Mouse (Mus musculus): ENCODE results near the gene D5Ertd579e. TPM values are rescaled to one million over a fixed set of nuclear protein-coding genes. Genes with fewer than 3 reads are reported as not detected.

The D5Ertd579e gene
- polyA plus RNA-seq, 1 experiment from 2014 or later = 33.2 TPM

- Histone ChIP-seq H3K4me1 (ENCODE audit: control insufficient read depth in 2 of 2, insufficient read depth in 2 of 2, low read length in 2 of 2) (peaks cover 18 to 35% of the 10 kb centered on the region in 2 experiments), H3K4me3 (ENCODE audit: control insufficient read depth in 1 of 2, insufficient read depth in 1 of 2, low read depth in 1 of 2, low read length in 2 of 2) (no peak overlapping the region), H3K9ac (ENCODE audit: low read length) (no peak overlapping the region), H3K27ac (replicated peaks in 1 of 2; ENCODE audit: control insufficient read depth in 1 of 2, insufficient read depth in 1 of 2, low read depth in 2 of 2, low read length in 2 of 2) (no peak overlapping the region), H3K9me3 (ENCODE audit: control insufficient read depth, low read length) (no peaks in the 10 kb centered on the region), H3K4me2 (ENCODE audit: low read length) (no peak overlapping the region), H3K27me3 (ENCODE audit: control insufficient read depth, insufficient read depth, low read length) (no peaks in the 10 kb centered on the region), H3K36me3 (ENCODE audit: control insufficient read depth, insufficient read depth, low read length) (no peaks in the 10 kb centered on the region)
- ATAC-seq (ENCODE audit: insufficient number of reproducible peaks, insufficient read depth, low FRiP score, low read depth) = no peak
- WGBS = 70% methylated on average over 6 of the region's 6 CpGs
These were observed 136.2 kb downstream of the D5Ertd579e start for GRCm38 (mm10) chr5:36559510-36560235.

- H3K4me3 ChIP-seq (ENCODE audit: control insufficient read depth in 1 of 2, insufficient read depth in 1 of 2, low read depth in 1 of 2, low read length in 2 of 2) = no peak overlapping the region
- no peaks in the 10 kb centered on the region for H3K27me3 ChIP-seq (ENCODE audit: control insufficient read depth, insufficient read depth, low read length)
- H3K27ac ChIP-seq (replicated peaks in 1 of 2; ENCODE audit: control insufficient read depth in 1 of 2, insufficient read depth in 1 of 2, low read depth in 2 of 2, low read length in 2 of 2) = no peak overlapping the region
- peaks cover 22 to 41% of the 10 kb centered on the region in 2 experiments for H3K4me1 ChIP-seq (ENCODE audit: control insufficient read depth in 2 of 2, insufficient read depth in 2 of 2, low read length in 2 of 2)
- 84% methylated on average over 5 of the region's 5 CpGs for WGBS
- H3K9me3 ChIP-seq (ENCODE audit: control insufficient read depth, low read length) = no peaks in the 10 kb centered on the region
- ATAC-seq (ENCODE audit: insufficient number of reproducible peaks, insufficient read depth, low FRiP score, low read depth) = no peak
- H3K4me2 ChIP-seq (ENCODE audit: low read length) = no peak overlapping the region
- H3K9ac ChIP-seq (ENCODE audit: low read length) = no peak overlapping the region
- no peaks in the 10 kb centered on the region for H3K36me3 ChIP-seq (ENCODE audit: control insufficient read depth, insufficient read depth, low read length)
These were observed 136.7 kb downstream of the D5Ertd579e start for GRCm38 (mm10) chr5:36559106-36559505.

- Histone ChIP-seq H3K9me3 (ENCODE audit: control insufficient read depth, low read length) (no peaks in the 10 kb centered on the region), H3K9ac (ENCODE audit: low read length) (no peak overlapping the region), H3K27ac (replicated peaks in 1 of 2; ENCODE audit: control insufficient read depth in 1 of 2, insufficient read depth in 1 of 2, low read depth in 2 of 2, low read length in 2 of 2) (no peak overlapping the region), H3K4me1 (ENCODE audit: control insufficient read depth in 2 of 2, insufficient read depth in 2 of 2, low read length in 2 of 2) (peaks cover 25 to 46% of the 10 kb centered on the region in 2 experiments), H3K4me3 (ENCODE audit: control insufficient read depth in 1 of 2, insufficient read depth in 1 of 2, low read depth in 1 of 2, low read length in 2 of 2) (no peak overlapping the region), H3K4me2 (ENCODE audit: low read length) (no peak overlapping the region), H3K27me3 (ENCODE audit: control insufficient read depth, insufficient read depth, low read length) (no peaks in the 10 kb centered on the region), H3K36me3 (ENCODE audit: control insufficient read depth, insufficient read depth, low read length) (no peaks in the 10 kb centered on the region)
- 81% methylated on average over 2 of the region's 2 CpGs for WGBS
- no peak for ATAC-seq (ENCODE audit: insufficient number of reproducible peaks, insufficient read depth, low FRiP score, low read depth)
These were observed 137.3 kb downstream of the D5Ertd579e start for GRCm38 (mm10) chr5:36558526-36558925.

DNA sequence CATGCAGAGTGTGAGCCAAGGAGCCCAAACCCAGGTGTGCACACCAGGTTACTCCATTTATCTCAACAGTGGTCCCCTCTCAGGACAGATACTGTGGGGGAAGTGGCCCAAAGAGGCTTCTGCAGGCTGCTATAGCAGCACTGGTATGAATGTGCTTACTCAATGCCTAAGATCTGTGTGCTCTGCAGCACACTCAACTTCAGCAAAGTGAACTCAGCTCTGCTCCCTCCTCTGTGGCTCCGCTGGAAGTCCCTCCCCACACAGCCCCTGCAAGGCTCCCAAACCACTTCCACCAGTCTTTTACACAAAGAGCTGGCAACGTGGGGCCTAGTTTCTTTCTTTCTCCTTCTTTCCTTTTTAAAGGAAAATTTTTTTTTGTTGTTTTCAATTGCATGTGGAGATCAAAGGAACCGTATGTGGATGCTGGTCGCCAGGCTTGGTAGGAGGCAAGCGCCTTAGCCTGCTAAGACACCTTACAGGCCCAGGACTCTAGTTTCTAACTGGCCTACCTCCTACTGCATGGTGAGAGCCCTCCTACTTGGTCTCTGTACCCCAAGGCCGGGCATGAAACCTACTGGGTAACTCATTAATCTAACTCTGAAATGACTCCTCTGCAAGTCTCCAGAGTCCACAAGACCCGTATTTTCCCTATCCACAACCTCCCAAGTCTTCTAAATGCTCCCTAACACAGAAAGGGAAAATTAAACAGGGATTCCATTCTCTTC, 138.1 kb downstream of the D5Ertd579e start:
- Histone ChIP-seq H3K36me3 (ENCODE audit: control insufficient read depth, insufficient read depth, low read length) (no peaks in the 10 kb centered on the region), H3K27me3 (ENCODE audit: control insufficient read depth, insufficient read depth, low read length) (no peaks in the 10 kb centered on the region), H3K9me3 (ENCODE audit: control insufficient read depth, low read length) (no peaks in the 10 kb centered on the region), H3K4me2 (ENCODE audit: low read length) (no peak overlapping the region), H3K27ac (replicated peaks in 1 of 2; ENCODE audit: control insufficient read depth in 1 of 2, insufficient read depth in 1 of 2, low read depth in 2 of 2, low read length in 2 of 2) (no peak overlapping the region), H3K4me1 (ENCODE audit: control insufficient read depth in 2 of 2, insufficient read depth in 2 of 2, low read length in 2 of 2) (peaks cover 23 to 42% of the 10 kb centered on the region in 2 experiments), H3K9ac (ENCODE audit: low read length) (no peak overlapping the region), H3K4me3 (ENCODE audit: control insufficient read depth in 1 of 2, insufficient read depth in 1 of 2, low read depth in 1 of 2, low read length in 2 of 2) (no peak overlapping the region)
- 64% methylated on average over 7 of the region's 7 CpGs for WGBS
- ATAC-seq (ENCODE audit: insufficient number of reproducible peaks, insufficient read depth, low FRiP score, low read depth) = no peak

DNA sequence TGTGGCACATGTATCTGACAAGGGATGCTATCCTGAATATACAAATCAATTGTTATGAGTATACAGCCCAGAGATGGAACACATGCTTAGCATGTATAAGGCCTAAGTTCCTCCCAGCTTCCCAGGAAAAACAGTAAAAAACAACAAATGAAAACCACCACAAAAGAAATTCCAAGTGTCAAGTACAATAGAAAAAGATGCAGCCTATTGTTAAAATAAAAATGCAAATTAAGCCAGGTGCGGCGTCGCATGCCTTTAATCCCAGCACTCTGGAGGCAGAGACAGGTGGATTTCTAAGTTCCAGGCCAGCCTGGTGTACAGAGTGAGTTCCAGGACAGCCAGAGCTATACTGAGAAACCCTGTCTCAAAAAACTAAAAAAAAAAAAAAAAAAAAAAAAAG, 138.9 kb downstream of the D5Ertd579e start:
- no peak overlapping the region for H3K9ac ChIP-seq (ENCODE audit: low read length)
- H3K27me3 ChIP-seq (ENCODE audit: control insufficient read depth, insufficient read depth, low read length) = no peaks in the 10 kb centered on the region
- H3K4me1 ChIP-seq (ENCODE audit: control insufficient read depth in 2 of 2, insufficient read depth in 2 of 2, low read length in 2 of 2) = peaks cover 20 to 36% of the 10 kb centered on the region in 2 experiments
- 94% methylated on average over 3 of the region's 3 CpGs for WGBS
- no peaks in the 10 kb centered on the region for H3K36me3 ChIP-seq (ENCODE audit: control insufficient read depth, insufficient read depth, low read length)
- H3K4me2 ChIP-seq (ENCODE audit: low read length) = no peak overlapping the region
- no peaks in the 10 kb centered on the region for H3K9me3 ChIP-seq (ENCODE audit: control insufficient read depth, low read length)
- H3K27ac ChIP-seq (replicated peaks in 1 of 2; ENCODE audit: control insufficient read depth in 1 of 2, insufficient read depth in 1 of 2, low read depth in 2 of 2, low read length in 2 of 2) = no peak overlapping the region
- ATAC-seq (ENCODE audit: insufficient number of reproducible peaks, insufficient read depth, low FRiP score, low read depth) = no peak
- H3K4me3 ChIP-seq (ENCODE audit: control insufficient read depth in 1 of 2, insufficient read depth in 1 of 2, low read depth in 1 of 2, low read length in 2 of 2) = no peak overlapping the region

GRCm38 (mm10) chr5:36556289-36556688, 139.5 kb downstream of the D5Ertd579e start:
- Histone ChIP-seq H3K4me2 (ENCODE audit: low read length) (no peak overlapping the region), H3K9me3 (ENCODE audit: control insufficient read depth, low read length) (no peaks in the 10 kb centered on the region), H3K4me3 (ENCODE audit: control insufficient read depth in 1 of 2, insufficient read depth in 1 of 2, low read depth in 1 of 2, low read length in 2 of 2) (no peak overlapping the region), H3K4me1 (ENCODE audit: control insufficient read depth in 2 of 2, insufficient read depth in 2 of 2, low read length in 2 of 2) (peaks cover 20 to 31% of the 10 kb centered on the region in 2 experiments), H3K36me3 (ENCODE audit: control insufficient read depth, insufficient read depth, low read length) (no peaks in the 10 kb centered on the region), H3K27ac (replicated peaks in 1 of 2; ENCODE audit: control insufficient read depth in 1 of 2, insufficient read depth in 1 of 2, low read depth in 2 of 2, low read length in 2 of 2) (no peak overlapping the region), H3K27me3 (ENCODE audit: control insufficient read depth, insufficient read depth, low read length) (no peaks in the 10 kb centered on the region), H3K9ac (ENCODE audit: low read length) (no peak overlapping the region)
- no peak for ATAC-seq (ENCODE audit: insufficient number of reproducible peaks, insufficient read depth, low FRiP score, low read depth)
- WGBS = 84% methylated on average over 4 of the region's 4 CpGs

DNA sequence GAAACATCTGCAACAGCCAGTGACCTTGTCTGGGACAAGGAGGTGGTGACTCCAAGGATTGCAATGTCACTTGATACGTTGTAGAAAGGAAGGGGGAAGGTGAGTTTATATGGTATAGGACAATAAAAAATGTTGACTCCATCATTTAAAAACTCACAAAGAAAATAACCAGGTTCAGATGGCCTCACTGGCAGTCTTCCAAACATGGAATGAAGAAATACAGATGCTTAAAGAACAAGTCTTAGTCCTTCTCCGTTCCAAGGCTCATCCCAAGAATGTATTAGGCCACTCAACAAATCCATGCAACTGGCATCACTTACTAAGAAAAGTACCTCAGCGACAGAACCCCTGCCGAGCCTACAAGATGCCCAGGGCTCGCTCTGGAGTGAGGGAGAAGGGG, 141.3 kb downstream of the D5Ertd579e start:
- Histone ChIP-seq H3K9me3 (ENCODE audit: control insufficient read depth, low read length) (no peaks in the 10 kb centered on the region), H3K4me1 (ENCODE audit: control insufficient read depth in 2 of 2, insufficient read depth in 2 of 2, low read length in 2 of 2) (peaks cover 16 to 18% of the 10 kb centered on the region in 2 experiments), H3K27me3 (ENCODE audit: control insufficient read depth, insufficient read depth, low read length) (no peaks in the 10 kb centered on the region), H3K4me2 (ENCODE audit: low read length) (peak overlapping the region; percentile 19), H3K4me3 (ENCODE audit: control insufficient read depth in 1 of 2, insufficient read depth in 1 of 2, low read depth in 1 of 2, low read length in 2 of 2) (no peak overlapping the region), H3K27ac (replicated peaks in 1 of 2; ENCODE audit: control insufficient read depth in 1 of 2, insufficient read depth in 1 of 2, low read depth in 2 of 2, low read length in 2 of 2) (peak overlapping the region; percentile 73 to 82), H3K36me3 (ENCODE audit: control insufficient read depth, insufficient read depth, low read length) (no peaks in the 10 kb centered on the region), H3K9ac (ENCODE audit: low read length) (no peak overlapping the region)
- ATAC-seq (ENCODE audit: insufficient number of reproducible peaks, insufficient read depth, low FRiP score, low read depth) = no peak
- 27% methylated on average over 5 of the region's 5 CpGs for WGBS
